Mouse (Mus musculus) cerebellum, postnatal 25 days (tissue): ENCODE data around the gene Rassf6.

ENCODE experiments used
- DNase-seq, 2 experiments: peaks; one replicate each; pipeline ENCODE4 v3.0.0; 2021; ENCODE audit warnings: mixed read lengths in 2 of 2

Gene Rassf6

DNA sequence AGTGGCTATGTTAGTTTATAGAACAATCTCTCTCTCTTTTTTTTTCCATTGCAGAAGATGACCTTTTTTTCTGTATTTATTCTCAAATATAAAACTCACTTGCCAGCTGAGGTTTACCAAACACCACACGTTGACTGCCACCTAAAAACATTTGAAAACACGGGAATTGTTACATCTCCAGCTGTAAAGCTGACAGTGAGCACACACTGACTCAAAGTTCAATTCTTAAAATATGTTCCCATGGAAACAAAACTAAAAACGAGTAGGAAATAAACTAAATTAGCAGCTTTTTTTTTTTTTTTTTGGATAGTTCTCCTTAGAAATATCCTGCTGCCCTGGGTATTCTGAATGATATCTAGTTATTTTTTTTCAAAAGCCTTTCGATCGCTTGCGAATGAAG lies 75.3 kb downstream of the Rassf6 start:
- no peak for DNase-seq

DNA sequence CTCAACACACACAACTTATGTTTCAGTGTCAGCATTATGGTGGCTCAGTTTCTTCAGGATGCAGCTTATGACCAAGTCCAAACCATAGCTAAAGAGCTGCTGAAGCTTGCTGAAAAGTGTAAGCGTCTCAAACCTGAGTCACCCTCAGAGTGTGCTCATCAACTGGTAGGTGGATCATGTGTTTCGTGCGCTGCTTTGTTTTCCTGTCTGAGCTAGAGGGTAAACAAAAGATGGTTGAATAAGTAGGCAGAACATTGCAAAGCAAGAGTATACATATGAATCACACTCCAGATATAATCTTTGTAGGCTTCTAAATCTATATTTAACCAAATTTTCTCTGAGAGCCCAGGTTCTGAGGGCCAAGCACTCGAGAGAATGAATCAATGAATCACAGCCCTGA lies 76.3 kb downstream of the Rassf6 start:
- DNase-seq = no peak

DNA sequence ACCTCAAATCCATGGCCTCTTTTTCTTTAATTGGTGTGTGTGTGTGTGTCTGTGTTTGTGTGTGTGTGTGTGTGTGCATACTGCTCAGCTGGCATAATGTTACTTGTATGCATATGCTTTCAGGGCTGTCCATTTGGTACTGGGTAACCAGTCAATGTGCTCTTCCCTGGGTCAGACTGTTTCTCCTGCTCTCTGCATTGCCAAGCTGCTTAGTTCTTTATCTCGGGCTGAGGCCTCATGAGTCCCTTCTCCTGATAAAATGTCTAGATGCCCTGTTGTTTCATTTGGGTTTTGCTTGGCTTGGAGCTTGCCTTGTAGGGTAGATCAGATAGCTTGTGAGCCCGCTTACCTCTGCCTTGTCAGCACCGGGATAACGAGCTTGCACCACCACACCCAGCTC lies 77.6 kb downstream of the Rassf6 start:
- DNase-seq = no peak

DNA sequence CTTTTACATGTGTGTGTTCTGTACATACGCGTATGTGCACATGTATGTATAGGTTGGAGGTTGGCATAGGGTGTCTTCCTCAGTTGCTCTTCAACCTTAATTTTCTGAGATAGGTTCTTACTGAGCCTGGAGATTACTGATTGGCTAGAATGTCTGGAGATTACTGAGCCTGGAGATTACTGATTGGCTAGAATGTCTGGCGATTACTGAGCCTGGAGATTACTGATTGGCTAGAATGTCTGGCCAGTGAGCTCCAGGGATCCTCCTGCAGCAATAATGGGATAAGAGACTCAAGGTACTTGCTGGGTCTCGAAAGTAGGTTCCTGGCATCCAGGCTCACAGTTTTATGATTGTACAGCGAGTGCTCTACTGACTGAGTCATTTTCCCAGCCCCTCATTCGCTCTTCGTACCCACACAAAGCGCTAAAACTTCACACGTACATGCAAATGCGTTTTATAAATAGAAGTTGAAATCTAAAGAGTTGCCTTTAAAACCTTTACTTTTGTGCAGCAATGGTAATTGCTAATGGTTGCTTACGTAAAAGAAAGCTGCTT lies 78.7 kb downstream of the Rassf6 start:
- no peak for DNase-seq

DNA sequence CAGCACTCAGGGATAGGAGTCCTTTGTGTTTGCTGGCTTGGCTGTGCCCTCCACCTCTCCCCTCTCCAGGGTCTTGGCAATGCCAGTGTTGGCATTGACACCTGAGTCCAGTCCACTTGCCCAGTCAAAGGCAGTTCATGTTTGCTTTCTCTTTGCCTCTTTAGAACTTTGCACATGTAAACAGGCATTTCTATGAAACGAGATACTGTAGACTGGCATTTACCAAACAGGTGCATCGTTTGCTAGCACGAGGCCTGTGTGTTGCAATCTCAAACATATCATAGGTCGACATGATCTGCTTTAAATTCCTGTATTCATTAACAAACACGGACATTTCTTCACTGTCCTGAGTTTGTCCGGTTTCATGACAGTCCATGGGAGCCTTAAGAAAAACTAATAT lies 79.7 kb downstream of the Rassf6 start, which contains the start of gene 5830473C10Rik:
Gene 5830473C10Rik (plus strand): TSS at position 365 of the 400 bp plus-strand sequence.
- no peak for DNase-seq

DNA sequence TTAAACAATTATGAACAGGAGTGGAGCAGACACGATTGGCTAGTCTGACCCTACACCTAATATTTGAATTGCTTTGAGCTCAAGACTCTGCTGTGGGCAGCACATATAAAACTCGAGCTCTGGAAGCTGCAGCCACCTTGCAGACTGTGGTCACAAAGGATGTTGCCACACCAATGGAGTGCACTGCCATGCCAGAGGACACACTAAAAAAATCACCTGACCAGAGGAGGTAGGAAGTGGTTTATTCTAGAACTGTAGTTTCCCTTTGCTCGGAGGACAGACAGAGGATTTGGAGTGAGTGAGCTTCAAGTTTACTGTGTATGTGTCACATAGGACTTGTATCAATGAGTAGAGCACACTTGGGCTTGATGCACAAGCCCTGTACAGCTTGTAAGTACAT lies 84.4 kb downstream of the Rassf6 start:
- no peak for DNase-seq
